Mouse (Mus musculus) heart, embryonic 11.5 days (tissue): ENCODE results near the gene Chd4. TPM values are rescaled to one million over a fixed set of nuclear protein-coding genes. Genes with fewer than 3 reads are reported as not detected.
"Not testable (repeated sequence)": the region's sequence is repeated elsewhere in the genome, so short reads cannot be mapped to it uniquely, and the experiment has no call there.

Experiments used
- ATAC-seq: fragments of 200-750 bp; cut with Nextera tagmentation; replicated peaks from 2 replicates; pipeline ENCODE4 v1.8.0; 2017; ENCODE audit warnings: moderate library complexity; ENCODE audit not compliant: insufficient number of reproducible peaks, low FRiP score, low TSS enrichment
- H3K27ac ChIP-seq: fragments of 300-500 bp; sonication (generic); 2 replicates; pipeline ENCODE4 v1.5.1; 2014; ENCODE audit warnings: mild to moderate bottlenecking, low read depth, low read length
- H3K27me3 ChIP-seq: fragments of 300-500 bp; sonication (generic); 2 replicates; pipeline ENCODE4 v1.6.1; 2014; ENCODE audit warnings: mild to moderate bottlenecking, low read length, mixed read lengths; ENCODE audit not compliant: control insufficient read depth, insufficient read depth
- H3K36me3 ChIP-seq: fragments of 300-500 bp; sonication (generic); 2 replicates; pipeline ENCODE4 v1.6.1; 2014; ENCODE audit warnings: mild to moderate bottlenecking, low read length, moderate library complexity, mixed read lengths; ENCODE audit not compliant: control insufficient read depth, insufficient read depth
- H3K4me1 ChIP-seq: fragments of 300-500 bp; sonication (generic); 2 replicates; pipeline ENCODE4 v1.6.1; 2014; ENCODE audit warnings: low read length; ENCODE audit not compliant: control insufficient read depth, insufficient read depth
- H3K4me2 ChIP-seq: fragments of 300-500 bp; sonication (generic); 2 replicates; pipeline ENCODE4 v1.6.1; 2014; ENCODE audit warnings: mild to moderate bottlenecking, moderate library complexity
- H3K4me3 ChIP-seq: fragments of 300-500 bp; sonication (generic); 2 replicates; pipeline ENCODE4 v1.5.1; 2014; ENCODE audit warnings: low read depth, low read length
- H3K9ac ChIP-seq: fragments of 300-500 bp; sonication (generic); 2 replicates; pipeline ENCODE4 v1.6.1; 2014; ENCODE audit warnings: mild to moderate bottlenecking, low read depth, low read length, moderate library complexity
- H3K9me3 ChIP-seq: fragments of 300-500 bp; sonication (generic); replicated peaks from 2 replicates; pipeline ENCODE4 v1.6.1; 2016; ENCODE audit warnings: low read length; ENCODE audit not compliant: control insufficient read depth
- WGBS: fragments of 180-500 bp; shearing (Covaris S2); extraction: QIAGEN DNeasy Blood & Tissue Kit; methylation state at CpG from one replicate; pipeline ENCODE4 v1.1.7; 2014; ENCODE audit not compliant: insufficient replicate concordance; 5-methylcytosine and 5-hydroxymethylcytosine counted together
- polyA plus RNA-seq: library from polyadenylated mRNA; unstranded; fragments of >200 nt; fragmentation: Nextera tagmentation; extraction: Ambion mirVana; gene quantifications from 2 replicates; pipeline ENCODE4 v1.2.1, GENCODE M21; 2014

Gene Chd4
- polyA plus RNA-seq, 1 experiment from 2014 or later = 67.8 TPM

GRCm38 (mm10) chr6:125156903-125157614 lies 61.3 kb downstream of the Chd4 start:
- Histone ChIP-seq H3K36me3 (peaks cover 25% of the 10 kb centered on the region), H3K4me2 (no peak overlapping the region), H3K9me3 (no peaks in the 10 kb centered on the region), H3K27me3 (no peaks in the 10 kb centered on the region), H3K4me1 (peaks cover 9% of the 10 kb centered on the region), H3K27ac (no peak overlapping the region), H3K4me3 (no peak overlapping the region), H3K9ac (no peak overlapping the region)
- 70% methylated on average over 7 of the region's 7 CpGs for WGBS
- no peak for ATAC-seq

DNA sequence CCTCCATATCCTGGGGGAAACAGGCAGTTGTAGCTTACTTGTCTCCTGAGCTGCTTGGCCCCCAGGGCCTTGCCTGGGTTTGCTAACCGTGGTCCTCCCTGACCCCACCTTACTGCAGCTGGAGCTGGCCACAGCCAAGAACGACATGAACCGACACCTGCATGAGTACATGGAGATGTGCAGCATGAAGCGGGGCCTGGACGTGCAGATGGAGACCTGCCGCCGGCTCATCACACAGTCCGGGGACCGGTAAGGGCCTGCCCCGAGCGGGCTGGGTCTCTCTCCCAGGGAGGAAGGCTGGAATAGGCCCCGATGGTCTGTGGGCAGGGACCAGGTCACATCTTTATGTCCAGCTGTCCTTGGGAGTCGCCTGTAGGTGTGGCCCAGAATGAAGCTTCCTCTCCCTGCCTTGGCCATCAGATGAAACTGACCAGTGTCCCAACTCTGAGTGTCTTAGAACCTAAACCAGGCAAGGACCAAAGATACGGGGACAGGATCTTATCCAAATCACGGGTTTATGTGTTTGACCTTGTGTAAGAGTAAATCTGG lies 63.2 kb downstream of the Chd4 start:
- Histone ChIP-seq H3K4me3 (no peak overlapping the region), H3K36me3 (peaks cover 26% of the 10 kb centered on the region), H3K9ac (no peak overlapping the region), H3K4me1 (peaks cover 17% of the 10 kb centered on the region), H3K27me3 (no peaks in the 10 kb centered on the region), H3K4me2 (no peak overlapping the region), H3K27ac (no peak overlapping the region), H3K9me3 (no peaks in the 10 kb centered on the region)
- no peak for ATAC-seq
- 83% methylated on average over 15 of the region's 15 CpGs for WGBS

- H3K9ac ChIP-seq = peak overlapping the region; percentile 56; the same call in 1 of the 2 replicates
- WGBS = 82% methylated on average over 7 of the region's 7 CpGs
- H3K36me3 ChIP-seq = peaks cover 30% of the 10 kb centered on the region
- peak overlapping the region; percentile 72 for H3K27ac ChIP-seq
- no peaks in the 10 kb centered on the region for H3K9me3 ChIP-seq
- H3K4me1 ChIP-seq = peaks cover 17% of the 10 kb centered on the region
- no peaks in the 10 kb centered on the region for H3K27me3 ChIP-seq
- H3K4me3 ChIP-seq = no peak overlapping the region
- no peak for ATAC-seq
- H3K4me2 ChIP-seq = no peak overlapping the region; the same call in 1 of the 2 replicates
These were observed 64.2 kb downstream of the Chd4 start for GRCm38 (mm10) chr6:125159773-125160557.

DNA sequence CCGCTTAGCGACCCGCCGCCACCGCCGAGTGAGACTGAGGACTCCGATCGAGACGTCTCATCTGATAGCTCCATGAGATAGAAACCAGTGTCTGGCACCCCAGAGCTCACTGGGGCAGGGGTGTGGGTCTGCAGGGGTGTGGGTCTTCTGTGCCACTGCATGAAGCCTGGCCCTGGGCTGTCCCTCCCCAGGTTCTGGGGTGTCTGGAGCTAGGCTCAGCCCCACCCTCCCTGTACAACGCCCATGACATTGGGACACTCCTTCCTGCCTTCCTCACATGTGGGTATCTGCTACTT lies 64.7 kb downstream of the Chd4 start:
- Histone ChIP-seq H3K9me3 (no peaks in the 10 kb centered on the region), H3K9ac (peak overlapping the region; percentile 56; the same call in 1 of the 2 replicates), H3K4me1 (peaks cover 17% of the 10 kb centered on the region), H3K4me3 (no peak overlapping the region), H3K36me3 (peaks cover 28% of the 10 kb centered on the region), H3K4me2 (no peak overlapping the region; the same call in 1 of the 2 replicates), H3K27me3 (no peaks in the 10 kb centered on the region), H3K27ac (peak overlapping the region; percentile 72)
- ATAC-seq = no peak
- 48% methylated on average over 10 of the region's 10 CpGs for WGBS

DNA sequence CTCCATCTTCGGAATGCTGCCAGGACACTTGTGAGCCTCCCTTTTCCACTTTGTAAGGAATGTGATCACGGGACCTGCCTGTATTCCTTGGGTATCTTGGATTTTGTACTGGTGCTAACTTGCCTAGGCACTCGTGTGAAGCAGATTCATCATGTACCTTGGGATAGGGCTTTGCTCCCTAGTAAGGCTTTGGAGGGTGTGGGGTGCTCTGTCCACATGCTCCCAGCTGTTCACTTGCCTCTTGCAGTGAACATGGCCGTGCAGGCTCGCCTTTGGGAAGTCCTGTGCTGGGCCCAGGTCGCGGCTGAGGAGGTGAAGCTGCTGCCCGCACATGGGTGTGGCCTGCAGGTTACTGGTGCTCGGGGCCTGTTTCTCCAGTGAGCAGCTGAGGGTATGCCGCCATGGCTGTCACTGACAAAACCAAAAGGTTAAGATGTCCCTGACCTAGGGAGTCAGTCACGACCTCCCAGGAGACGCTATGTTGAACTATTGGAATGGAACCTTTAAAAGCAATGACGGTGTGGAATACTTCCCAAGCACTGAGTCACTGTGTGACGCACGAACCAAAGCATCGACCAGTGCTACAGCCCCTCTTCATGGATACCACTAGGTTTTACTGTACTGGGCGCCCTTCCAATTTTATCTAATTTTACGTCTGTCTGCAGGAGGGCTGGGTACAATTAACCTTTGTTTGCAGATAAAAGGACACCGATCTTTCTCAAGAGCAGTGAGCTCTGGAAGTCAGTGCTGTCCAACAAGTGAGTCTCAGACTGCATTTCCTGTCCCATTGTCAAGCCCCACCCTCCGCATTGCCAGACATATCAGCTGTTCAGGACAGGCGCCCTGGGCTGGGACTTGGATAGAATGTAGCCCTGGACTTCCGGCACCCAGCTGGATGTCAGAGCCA lies 65.3 kb downstream of the Chd4 start:
- peaks cover 28% of the 10 kb centered on the region for H3K36me3 ChIP-seq
- H3K4me2 ChIP-seq = peak overlapping the region; percentile 27
- H3K4me1 ChIP-seq = peaks cover 17% of the 10 kb centered on the region
- 10% methylated on average over 22 of the region's 22 CpGs for whole genome bisulfite sequencing
- peak overlapping the region; percentile 72 for H3K27ac ChIP-seq
- H3K4me3 ChIP-seq = no peak overlapping the region; the same call in 1 of the 2 replicates
- H3K9ac ChIP-seq = peak overlapping the region; percentile 56
- no peak for ATAC-seq
- no peaks in the 10 kb centered on the region for H3K27me3 ChIP-seq
- no peaks in the 10 kb centered on the region for H3K9me3 ChIP-seq

GRCm38 (mm10) chr6:125161971-125162370 lies 66.2 kb downstream of the Chd4 start:
- WGBS = 4% methylated on average over 4 of the region's 5 CpGs
- not testable (repeated sequence) for H3K4me3 ChIP-seq, ATAC-seq, H3K9me3 ChIP-seq, H3K9ac ChIP-seq, H3K27me3 ChIP-seq
- Histone ChIP-seq H3K27ac (peak overlapping the region; percentile 15), H3K4me2 (peak overlapping the region; percentile 94; the same call in 1 of the 2 replicates), H3K36me3 (peaks cover 28% of the 10 kb centered on the region), H3K4me1 (peaks cover 19% of the 10 kb centered on the region)

GRCm38 (mm10) chr6:125162615-125163305 lies 67.0 kb downstream of the Chd4 start:
- peak overlapping the region; percentile 100 for H3K9ac ChIP-seq
- H3K4me3 ChIP-seq = peak overlapping the region; percentile 95
- not testable (repeated sequence) for H3K27me3 ChIP-seq, ATAC-seq, H3K9me3 ChIP-seq
- 57% methylated on average over 11 of the region's 16 CpGs for WGBS
- peaks cover 27% of the 10 kb centered on the region for H3K4me1 ChIP-seq
- H3K4me2 ChIP-seq = peak overlapping the region; percentile 94
- peaks cover 30% of the 10 kb centered on the region for H3K36me3 ChIP-seq
- H3K27ac ChIP-seq = 0 out of 2 replicates have a peak overlapping the region, but pooled peaks have one; percentile 10
